31 mouse cellular contexts compared by ENCODE assay signal in the genomic region with DNA sequence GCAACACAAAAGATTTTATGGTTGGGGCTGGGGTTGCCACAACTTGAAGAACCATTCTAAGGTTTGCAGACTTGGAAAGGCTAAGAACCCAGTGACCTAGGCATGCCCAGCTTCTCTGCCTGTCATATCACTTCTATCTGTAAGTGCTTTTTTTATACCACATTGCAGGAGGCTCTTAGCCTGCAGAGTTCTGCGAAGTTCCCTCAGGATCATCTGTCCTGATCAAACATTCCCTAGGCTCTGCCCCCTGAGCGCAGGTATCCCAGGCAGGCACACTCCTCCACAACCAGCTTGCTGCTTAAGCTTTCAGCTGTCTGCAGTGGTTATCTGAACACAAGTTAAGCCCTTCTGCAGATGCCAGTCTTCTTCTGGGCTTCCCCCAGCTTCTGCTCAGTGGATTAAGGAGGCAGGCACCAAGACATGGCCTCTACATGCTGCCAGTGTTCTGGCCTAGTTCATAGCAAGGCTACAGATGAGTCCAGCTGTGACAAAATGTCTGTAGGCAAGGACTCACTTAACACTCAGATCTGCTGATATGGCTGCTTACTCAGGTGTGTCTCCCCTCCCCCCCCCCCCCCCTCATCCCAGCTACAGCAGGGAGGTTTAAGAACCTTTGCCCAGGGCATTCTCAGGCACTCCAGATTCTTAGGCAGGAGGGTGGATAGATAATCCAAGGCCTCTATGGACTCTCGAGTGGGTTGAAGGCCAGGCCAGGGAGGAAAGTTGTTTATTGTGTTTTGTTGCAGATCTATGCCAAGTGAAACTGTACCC. TPM values are rescaled to one million over a fixed set of nuclear protein-coding genes. Genes with fewer than 3 reads are reported as not detected.
DNase-seq lines count a peak whose midpoint lies in the region; ATAC-seq and TF ChIP-seq lines count a peak whose summit lies in the region.
"Had no signal": no experiment of that assay in that cellular context is flagged by ENCODE, and none has a peak within 500 bp of the region (broad histone marks: within the 10 kb centered on the region; RNA-seq: fewer than 3 reads in every experiment).

No protein-coding gene starts in this region.

- 48% methylated on average over 3 of the region's 3 CpGs for WGBS in kidney, adult 2 months
- 54% methylated on average over 3 of the region's 3 CpGs for WGBS in intestine, embryonic 14.5 days
- 46% methylated on average over 3 of the region's 3 CpGs for WGBS in intestine, postnatal 0 days
- 45% methylated on average over 3 of the region's 3 CpGs for WGBS in stomach, embryonic 16.5 days

- no peaks in the 10 kb centered on the region for H3K27me3 ChIP-seq in kidney, adult 2 months (replicated peaks; ENCODE audit: control insufficient read depth, insufficient read depth, low read length)
- no peaks in the 10 kb centered on the region for H3K27me3 ChIP-seq in intestine, embryonic 14.5 days (replicated peaks; ENCODE audit: control insufficient read depth, insufficient read depth, low read length)
- no peaks in the 10 kb centered on the region for H3K27me3 ChIP-seq in intestine, postnatal 0 days (replicated peaks; ENCODE audit: control insufficient read depth, insufficient read depth, low read length)
- no peaks in the 10 kb centered on the region for H3K27me3 ChIP-seq in stomach, embryonic 16.5 days (ENCODE audit: control insufficient read depth, insufficient read depth, low read length)
- H3K27me3 ChIP-seq: forebrain, embryonic 15.5 days; liver, embryonic 13.5 days; midbrain, embryonic 12.5 days; neural tube, embryonic 15.5 days had no signal

- no peak for TF ChIP-seq CTCF in kidney, adult 2 months (conservative IDR thresholded peaks at IDR 0.05; ENCODE audit: insufficient read depth, insufficient read length, low read depth, low read length)
- TF ChIP-seq CTCF in intestine, postnatal 0 days (IDR thresholded peaks at IDR 0.05; ENCODE audit: low read depth) = no peak

- no peak overlapping the region for H3K4me2 ChIP-seq in intestine, embryonic 14.5 days (ENCODE audit: low read length)
- H3K4me2 ChIP-seq in intestine, postnatal 0 days (replicated peaks; ENCODE audit: low read depth) = no peak overlapping the region
- H3K4me2 ChIP-seq in stomach, embryonic 16.5 days (ENCODE audit: low read depth, low read length) = no peak overlapping the region
- H3K4me2 ChIP-seq: forebrain, embryonic 15.5 days; limb, embryonic 13.5 days; liver, embryonic 13.5 days; midbrain, embryonic 12.5 days; neural tube, embryonic 15.5 days had no signal

- H3K9ac ChIP-seq in intestine, embryonic 14.5 days (ENCODE audit: low read length) = no peak overlapping the region
- H3K9ac ChIP-seq in intestine, postnatal 0 days (ENCODE audit: low read depth, low read length) = no peak overlapping the region
- H3K9ac ChIP-seq in stomach, embryonic 16.5 days (ENCODE audit: low read length) = no peak overlapping the region
- H3K9ac ChIP-seq: forebrain, embryonic 15.5 days; limb, embryonic 13.5 days; liver, embryonic 13.5 days; midbrain, embryonic 12.5 days; neural tube, embryonic 15.5 days had no signal

- H3K9me3 ChIP-seq in intestine, embryonic 14.5 days (ENCODE audit: control insufficient read depth, low read length) = no peaks in the 10 kb centered on the region
- H3K9me3 ChIP-seq in intestine, postnatal 0 days (ENCODE audit: control insufficient read depth) = no peaks in the 10 kb centered on the region
- H3K9me3 ChIP-seq in stomach, embryonic 16.5 days (replicated peaks; ENCODE audit: control insufficient read depth, low read length) = no peaks in the 10 kb centered on the region
- H3K9me3 ChIP-seq: embryonic facial prominence, embryonic 10.5 days; forebrain, embryonic 15.5 days; heart, embryonic 10.5 days; limb, embryonic 13.5 days; liver, embryonic 13.5 days; midbrain, embryonic 12.5 days; neural tube, embryonic 15.5 days had no signal

- peak; percentile 65; the same call in 1 of the 2 replicates for ATAC-seq in intestine, embryonic 14.5 days (replicated peaks; ENCODE audit: low FRiP score, low TSS enrichment, low read depth)
- ATAC-seq in intestine, postnatal 0 days = peak; percentile 71
- ATAC-seq in stomach, embryonic 16.5 days (ENCODE audit: insufficient read depth, low FRiP score) = peak; percentile 33; the same call in 1 of the 2 replicates
- ATAC-seq: forebrain, embryonic 15.5 days; hindbrain, embryonic 16.5 days had no signal

- no peaks in the 10 kb centered on the region for H3K36me3 ChIP-seq in kidney, adult 2 months (ENCODE audit: control insufficient read depth, insufficient read depth, low read length)
- no peaks in the 10 kb centered on the region for H3K36me3 ChIP-seq in intestine, embryonic 14.5 days (ENCODE audit: control insufficient read depth, insufficient read depth, low read length)
- no peaks in the 10 kb centered on the region for H3K36me3 ChIP-seq in intestine, postnatal 0 days (ENCODE audit: control insufficient read depth, insufficient read depth)
- H3K36me3 ChIP-seq in stomach, embryonic 16.5 days (ENCODE audit: control insufficient read depth, insufficient read depth, low read length) = no peaks in the 10 kb centered on the region
- H3K36me3 ChIP-seq: embryonic facial prominence, embryonic 10.5 days; forebrain, embryonic 15.5 days; heart, embryonic 10.5 days; limb, embryonic 13.5 days; liver, embryonic 13.5 days; midbrain, embryonic 12.5 days; neural tube, embryonic 15.5 days had no signal

- H3K4me3 ChIP-seq in kidney, adult 2 months (ENCODE audit: insufficient read depth, low read depth, low read length) = no peak overlapping the region
- no peak overlapping the region for H3K4me3 ChIP-seq in intestine, embryonic 14.5 days (ENCODE audit: low read depth, low read length)
- no peak overlapping the region for H3K4me3 ChIP-seq in intestine, postnatal 0 days (ENCODE audit: low read depth, low read length)
- no peak overlapping the region for H3K4me3 ChIP-seq in stomach, embryonic 16.5 days (replicated peaks; ENCODE audit: low read length)
- H3K4me3 ChIP-seq: embryonic facial prominence, embryonic 10.5 days; forebrain, embryonic 15.5 days; heart, embryonic 10.5 days; layer of hippocampus, adult 2 months; limb, embryonic 13.5 days; liver, embryonic 13.5 days; midbrain, embryonic 12.5 days; neural tube, embryonic 15.5 days had no signal

- no peaks in the 10 kb centered on the region for H3K4me1 ChIP-seq in kidney, adult 2 months (ENCODE audit: control insufficient read depth, insufficient read depth, low read length)
- H3K4me1 ChIP-seq in intestine, embryonic 14.5 days (replicated peaks; ENCODE audit: control insufficient read depth, insufficient read depth, low read length) = no peaks in the 10 kb centered on the region
- H3K4me1 ChIP-seq in intestine, postnatal 0 days (replicated peaks; ENCODE audit: control insufficient read depth, insufficient read depth, low read length) = no peaks in the 10 kb centered on the region
- no peaks in the 10 kb centered on the region for H3K4me1 ChIP-seq in stomach, embryonic 16.5 days (ENCODE audit: control insufficient read depth, insufficient read depth, low read length)
- H3K4me1 ChIP-seq: embryonic facial prominence, embryonic 10.5 days; forebrain, embryonic 15.5 days; heart, embryonic 10.5 days; limb, embryonic 13.5 days; liver, embryonic 13.5 days; midbrain, embryonic 12.5 days; neural tube, embryonic 15.5 days had no signal

- intact Hi-C loops in left cerebral cortex, postnatal 36 days (cut with DNase I) = no loop called here

- TF ChIP-seq POLR2A in kidney, adult 2 months (IDR thresholded peaks at IDR 0.05; ENCODE audit: low read depth, low read length) = no peak

- H3K27ac ChIP-seq in kidney, adult 2 months (ENCODE audit: insufficient read depth, low read depth, low read length) = no peak overlapping the region
- no peak overlapping the region for H3K27ac ChIP-seq in intestine, embryonic 14.5 days (ENCODE audit: low read depth)
- no peak overlapping the region for H3K27ac ChIP-seq in intestine, postnatal 0 days (ENCODE audit: low read depth, low read length)
- H3K27ac ChIP-seq in stomach, embryonic 16.5 days (ENCODE audit: low read length) = peak overlapping the region; percentile 55
- H3K27ac ChIP-seq: embryonic facial prominence, embryonic 10.5 days; forebrain, embryonic 15.5 days; heart, embryonic 10.5 days; layer of hippocampus, adult 2 months; limb, embryonic 13.5 days; liver, embryonic 13.5 days; midbrain, embryonic 12.5 days; neural tube, embryonic 15.5 days had no signal

- DNase-seq in kidney, adult 2 months = peak; percentile 8
- no peak for DNase-seq in kidney, postnatal 10 days
- no peak for DNase-seq in intestine, embryonic 14.5 days (ENCODE audit: low spot score)
- no peak for DNase-seq in left cerebral cortex, postnatal 36 days (ENCODE audit: low spot score in 2 of 2)
- no peak for DNase-seq in urinary bladder, adult 2 months (ENCODE audit: low spot score)
- DNase-seq: adrenal gland, postnatal 36 days; cerebellum, adult 9-10 months; liver, embryonic 13.5 days; lung, adult 2 months; spleen, adult 18-20 months; thymus, adult 2 months; thymus, postnatal 4 days had no signal

RNA-seq across cellular contexts. Expression of a gene that starts 15.2 kb away (rescaled TPM):
- not detected in 2 replicates for polyA plus RNA-seq in kidney, adult 2 months (2012; rRNA removed)
- not detected in 2 replicates for polyA plus RNA-seq in intestine, embryonic 14.5 days (2014; fragmentation: Nextera tagmentation; extraction: Ambion mirVana)
- not detected in 2 replicates for polyA plus RNA-seq in intestine, postnatal 0 days (2015; fragmentation: Nextera tagmentation; extraction: Ambion mirVana)
- polyA plus RNA-seq in stomach, embryonic 16.5 days (2015; fragmentation: Nextera tagmentation; extraction: Ambion mirVana) = not detected in 2 replicates
- total RNA-seq in left cerebral cortex, postnatal 36 days (2021) = not detected
- not detected in 2 replicates for polyA plus RNA-seq in urinary bladder, adult 2 months (2012; rRNA removed)
- total RNA-seq: adrenal gland, postnatal 36 days; ES-E14; gastrocnemius, adult 8-10 months; hematopoietic stem cell, adult 5-6 weeks; layer of hippocampus, adult 2 months; layer of hippocampus, postnatal 25 days; left cerebral cortex, postnatal 14 days; megakaryocyte progenitor cell, adult 5-6 weeks had no signal
- polyA plus RNA-seq: cortical plate, adult 2 months; embryonic facial prominence, embryonic 10.5 days; forebrain, embryonic 15.5 days; gonadal fat pad, adult 2 months; heart, embryonic 10.5 days; heart, embryonic 16.5 days; hindbrain, embryonic 16.5 days; limb, embryonic 13.5 days; liver, embryonic 13.5 days; lung, adult 2 months; midbrain, embryonic 12.5 days; neural tube, embryonic 15.5 days; thymus, adult 2 months had no signal

RNA-seq across cellular contexts. Expression of a gene that starts 26.9 kb away (rescaled TPM):
- polyA plus RNA-seq in kidney, adult 2 months (2012; rRNA removed) = 14.8 and 17.0 TPM in 2 replicates
- 58.7 and 67.4 TPM in 2 replicates for polyA plus RNA-seq in intestine, embryonic 14.5 days (2014; fragmentation: Nextera tagmentation; extraction: Ambion mirVana)
- polyA plus RNA-seq in intestine, postnatal 0 days (2015; fragmentation: Nextera tagmentation; extraction: Ambion mirVana) = 22.1 and 22.7 TPM in 2 replicates
- polyA plus RNA-seq in stomach, embryonic 16.5 days (2015; fragmentation: Nextera tagmentation; extraction: Ambion mirVana) = 40.2 and 42.8 TPM in 2 replicates
- 10 to 100 TPM; 37.9 to 41.1 TPM for total RNA-seq in left cerebral cortex, postnatal 36 days (2021)
- 33.0 and 33.9 TPM in 2 replicates for polyA plus RNA-seq in urinary bladder, adult 2 months (2012; rRNA removed)

RNA-seq across cellular contexts. Expression of a gene that starts 56.5 kb away (rescaled TPM):
- not detected in 2 replicates for polyA plus RNA-seq in kidney, adult 2 months (2012; rRNA removed)
- not detected in 2 replicates for polyA plus RNA-seq in intestine, embryonic 14.5 days (2014; fragmentation: Nextera tagmentation; extraction: Ambion mirVana)
- not detected in 2 replicates for polyA plus RNA-seq in intestine, postnatal 0 days (2015; fragmentation: Nextera tagmentation; extraction: Ambion mirVana)
- 0.08 TPM in 1 of 2 replicates, not detected in the other for polyA plus RNA-seq in stomach, embryonic 16.5 days (2015; fragmentation: Nextera tagmentation; extraction: Ambion mirVana)
- total RNA-seq in left cerebral cortex, postnatal 36 days (2021) = not detected
- not detected in 2 replicates for polyA plus RNA-seq in urinary bladder, adult 2 months (2012; rRNA removed)
- total RNA-seq: adrenal gland, postnatal 36 days; gastrocnemius, adult 8-10 months; hematopoietic stem cell, adult 5-6 weeks; layer of hippocampus, adult 2 months; layer of hippocampus, postnatal 25 days; left cerebral cortex, postnatal 14 days; megakaryocyte progenitor cell, adult 5-6 weeks had no signal
- polyA plus RNA-seq: cortical plate, adult 2 months; embryonic facial prominence, embryonic 10.5 days; forebrain, embryonic 15.5 days; gonadal fat pad, adult 2 months; heart, embryonic 16.5 days; hindbrain, embryonic 16.5 days; limb, embryonic 13.5 days; liver, embryonic 13.5 days; lung, adult 2 months; midbrain, embryonic 12.5 days; neural tube, embryonic 15.5 days; thymus, adult 2 months had no signal
